Mouse (Mus musculus) ES-Bruce4 (cell line): Measurements from ENCODE around the gene Batf2.

Experiments used
- CTCF ChIP-seq: IDR thresholded peaks from one replicate; pipeline ENCODE4 v1.8.1; 2011; ENCODE audit warnings: low read depth, low read length
- EP300 ChIP-seq: IDR thresholded peaks from 2 replicates; pipeline ENCODE4 v1.6.1; 2011; ENCODE audit warnings: low read depth, low read length; ENCODE audit not compliant: insufficient read depth
- POLR2A ChIP-seq: IDR thresholded peaks from one replicate; pipeline ENCODE4 v1.8.1; 2011; ENCODE audit warnings: low read length; ENCODE audit not compliant: insufficient read depth

GRCm38 (mm10) chr19:6101186-6101585 is 39.6 kb upstream of the Batf2 start:
- no peak for TF ChIP-seq CTCF
- TF ChIP-seq POLR2A, result no peak
- TF ChIP-seq EP300, result no peak
